Mouse (Mus musculus) forebrain, postnatal 0 days (tissue): Measurements from ENCODE around the gene Sh3pxd2a. TPM values are rescaled to one million over a fixed set of nuclear protein-coding genes. Genes with fewer than 3 reads are reported as not detected.

Experiments
- ATAC-seq: fragments of 200-750 bp; cut with Nextera tagmentation; 2 replicates; pipeline ENCODE4 v1.8.0; 2017; ENCODE audit warnings: mild to moderate bottlenecking, moderate library complexity
- DNase-seq: peaks from one replicate; pipeline ENCODE4 v3.0.0-alpha.2; 2015
- H3K27ac ChIP-seq: fragments of 300-500 bp; sonication (generic); 2 replicates; pipeline ENCODE4 v1.5.1; 2014; ENCODE audit warnings: low read depth, mild to moderate bottlenecking, antibody characterized with exemption, low read length, moderate library complexity, mixed read lengths
- H3K27me3 ChIP-seq: fragments of 300-500 bp; sonication (generic); 2 replicates; pipeline ENCODE4 v1.6.1; 2014; ENCODE audit warnings: mild to moderate bottlenecking, low read length, mixed read lengths; ENCODE audit not compliant: insufficient read depth
- H3K36me3 ChIP-seq: fragments of 300-500 bp; sonication (generic); 2 replicates; pipeline ENCODE4 v1.6.1; 2014; ENCODE audit warnings: mild to moderate bottlenecking, moderate library complexity; ENCODE audit not compliant: insufficient read depth
- H3K4me1 ChIP-seq: fragments of 300-500 bp; sonication (generic); 2 replicates; pipeline ENCODE4 v1.6.1; 2014; ENCODE audit warnings: antibody characterized with exemption; ENCODE audit not compliant: insufficient read depth
- H3K4me2 ChIP-seq: fragments of 300-500 bp; sonication (generic); 2 replicates; pipeline ENCODE4 v1.6.1; 2014; ENCODE audit warnings: low read depth, mild to moderate bottlenecking, moderate library complexity
- H3K4me3 ChIP-seq: fragments of 300-500 bp; sonication (generic); 2 replicates; pipeline ENCODE4 v1.5.1; 2014; ENCODE audit warnings: low read depth, low read length, mixed read lengths
- H3K9ac ChIP-seq: fragments of 300-500 bp; sonication (generic); 2 replicates; pipeline ENCODE4 v1.6.1; 2014; ENCODE audit warnings: mild to moderate bottlenecking
- H3K9me3 ChIP-seq: fragments of 300-500 bp; sonication (generic); 2 replicates; pipeline ENCODE4 v1.6.1; 2016; ENCODE audit warnings: low read length
- CTCF ChIP-seq: sonication (generic); IDR thresholded peaks from 2 replicates; pipeline ENCODE4 v1.5.1; 2016; ENCODE audit warnings: antibody characterized with exemption, control low read depth, low read depth
- WGBS: fragments of 180-500 bp; shearing (Covaris S2); extraction: QIAGEN DNeasy Blood & Tissue Kit; methylation state at CpG from one replicate; pipeline ENCODE4 v1.1.7; 2014; 5-methylcytosine and 5-hydroxymethylcytosine counted together
- polyA plus RNA-seq: library from polyadenylated mRNA; unstranded; fragments of >200 nt; fragmentation: Nextera tagmentation; extraction: Ambion mirVana; gene quantifications from 2 replicates; pipeline ENCODE4 v1.2.1, GENCODE M21; 2015
- total RNA-seq: library from RNA; depleted of rRNA; stranded (reverse); fragments of >200 nt; gene quantifications from 2 replicates; pipeline ENCODE4 v1.2.3, GENCODE M21; 2014

Sh3pxd2a gene
- total and polyA plus RNA-seq, 2 experiments from 2014 or later: 1.2 to 20.8 TPM

GRCm38 (mm10) chr19:47446130-47446529, 18.1 kb downstream of the Sh3pxd2a start:
- no peak overlapping the region for H3K4me2 ChIP-seq
- TF ChIP-seq CTCF: no peak
- DNase-seq (no peak), ATAC-seq (no peak)
- no peaks in the 10 kb centered on the region for H3K27me3 ChIP-seq
- H3K36me3 ChIP-seq: no peaks in the 10 kb centered on the region
- no peak overlapping the region for H3K4me3 ChIP-seq
- H3K9me3 ChIP-seq: no peaks in the 10 kb centered on the region
- WGBS: 76% methylated on average over 9 of the region's 9 CpGs
- no peak overlapping the region for H3K27ac ChIP-seq
- H3K9ac ChIP-seq: no peak overlapping the region
- H3K4me1 ChIP-seq: no peaks in the 10 kb centered on the region; the same call in 1 of the 2 replicates

GRCm38 (mm10) chr19:47445726-47446125, 18.5 kb downstream of the Sh3pxd2a start:
- DNase-seq: no peak
- Histone ChIP-seq H3K36me3 (no peaks in the 10 kb centered on the region), H3K4me1 (no peaks in the 10 kb centered on the region; the same call in 1 of the 2 replicates), H3K27me3 (no peaks in the 10 kb centered on the region), H3K4me2 (no peak overlapping the region), H3K9me3 (no peaks in the 10 kb centered on the region), H3K4me3 (no peak overlapping the region), H3K27ac (no peak overlapping the region), H3K9ac (no peak overlapping the region)
- no peak for ATAC-seq
- no peak for TF ChIP-seq CTCF
- WGBS: 61% methylated on average over 6 of the region's 6 CpGs

- H3K9me3 ChIP-seq: no peaks in the 10 kb centered on the region
- no peaks in the 10 kb centered on the region for H3K36me3 ChIP-seq
- no peak overlapping the region for H3K27ac ChIP-seq
- ATAC-seq (no peak), DNase-seq (no peak)
- H3K4me1 ChIP-seq: no peaks in the 10 kb centered on the region; the same call in 1 of the 2 replicates
- no peaks in the 10 kb centered on the region for H3K27me3 ChIP-seq
- no peak overlapping the region for H3K4me2 ChIP-seq
- no peak overlapping the region for H3K9ac ChIP-seq
- no peak overlapping the region for H3K4me3 ChIP-seq
- 66% methylated on average over 12 of the region's 12 CpGs for WGBS
- TF ChIP-seq CTCF: no peak
Observed at GRCm38 (mm10) chr19:47444488-47444887, 19.7 kb downstream of the Sh3pxd2a start.

GRCm38 (mm10) chr19:47442294-47442627, 21.9 kb downstream of the Sh3pxd2a start:
- DNase-seq: no peak

GRCm38 (mm10) chr19:47441541-47442293, 22.5 kb downstream of the Sh3pxd2a start:
- H3K27me3 ChIP-seq: no peaks in the 10 kb centered on the region
- 94% methylated on average over 17 of the region's 17 CpGs for WGBS
- no peak overlapping the region for H3K4me2 ChIP-seq
- no peaks in the 10 kb centered on the region for H3K36me3 ChIP-seq
- no peaks in the 10 kb centered on the region for H3K4me1 ChIP-seq
- no peak overlapping the region for H3K27ac ChIP-seq
- no peaks in the 10 kb centered on the region for H3K9me3 ChIP-seq
- DNase-seq (no peak), ATAC-seq (no peak)
- H3K4me3 ChIP-seq: no peak overlapping the region
- H3K9ac ChIP-seq: no peak overlapping the region
- no peak for TF ChIP-seq CTCF

More at GRCm38 (mm10) chr19:47442294-47442627, 21.9 kb downstream of the Sh3pxd2a start:
- Histone ChIP-seq H3K27me3 (no peaks in the 10 kb centered on the region), H3K4me1 (no peaks in the 10 kb centered on the region; the same call in 1 of the 2 replicates), H3K27ac (no peak overlapping the region), H3K9ac (no peak overlapping the region), H3K9me3 (no peaks in the 10 kb centered on the region), H3K4me2 (no peak overlapping the region), H3K4me3 (no peak overlapping the region), H3K36me3 (no peaks in the 10 kb centered on the region)
- ATAC-seq: no peak
- TF ChIP-seq CTCF: no peak
- 78% methylated on average over 6 of the region's 6 CpGs for WGBS

GRCm38 (mm10) chr19:47440967-47441366, 23.2 kb downstream of the Sh3pxd2a start:
- WGBS: 90% methylated on average over 4 of the region's 4 CpGs
- DNase-seq (no peak), ATAC-seq (no peak)
- Histone ChIP-seq H3K36me3 (no peaks in the 10 kb centered on the region), H3K4me2 (no peak overlapping the region), H3K9ac (no peak overlapping the region), H3K27me3 (no peaks in the 10 kb centered on the region), H3K27ac (no peak overlapping the region), H3K4me1 (no peaks in the 10 kb centered on the region), H3K9me3 (no peaks in the 10 kb centered on the region), H3K4me3 (no peak overlapping the region)
- no peak for TF ChIP-seq CTCF

- 97% methylated on average over 7 of the region's 7 CpGs for WGBS
Observed at GRCm38 (mm10) chr19:47440435-47440803, 23.8 kb downstream of the Sh3pxd2a start.

More at GRCm38 (mm10) chr19:47440435-47440803, 23.8 kb downstream of the Sh3pxd2a start:
- ATAC-seq (no peak), DNase-seq (no peak)
- Histone ChIP-seq H3K9me3 (no peaks in the 10 kb centered on the region), H3K4me1 (no peaks in the 10 kb centered on the region), H3K27ac (no peak overlapping the region), H3K9ac (no peak overlapping the region), H3K36me3 (no peaks in the 10 kb centered on the region), H3K4me2 (no peak overlapping the region), H3K4me3 (no peak overlapping the region), H3K27me3 (no peaks in the 10 kb centered on the region)
- TF ChIP-seq CTCF: no peak
